Mouse (Mus musculus): Measurements from ENCODE around the gene Pou2f3.

Gene Pou2f3

GRCm38 (mm10) chr9:43074611-43075010 is 135.6 kb downstream of the Pou2f3 start:
- DNase-seq (ENCODE audit: low spot score): no peak

All from ovary, postnatal 36 days (tissue).